Comparison of ENCODE assay signal across 8 mouse cellular contexts in the genomic region with DNA sequence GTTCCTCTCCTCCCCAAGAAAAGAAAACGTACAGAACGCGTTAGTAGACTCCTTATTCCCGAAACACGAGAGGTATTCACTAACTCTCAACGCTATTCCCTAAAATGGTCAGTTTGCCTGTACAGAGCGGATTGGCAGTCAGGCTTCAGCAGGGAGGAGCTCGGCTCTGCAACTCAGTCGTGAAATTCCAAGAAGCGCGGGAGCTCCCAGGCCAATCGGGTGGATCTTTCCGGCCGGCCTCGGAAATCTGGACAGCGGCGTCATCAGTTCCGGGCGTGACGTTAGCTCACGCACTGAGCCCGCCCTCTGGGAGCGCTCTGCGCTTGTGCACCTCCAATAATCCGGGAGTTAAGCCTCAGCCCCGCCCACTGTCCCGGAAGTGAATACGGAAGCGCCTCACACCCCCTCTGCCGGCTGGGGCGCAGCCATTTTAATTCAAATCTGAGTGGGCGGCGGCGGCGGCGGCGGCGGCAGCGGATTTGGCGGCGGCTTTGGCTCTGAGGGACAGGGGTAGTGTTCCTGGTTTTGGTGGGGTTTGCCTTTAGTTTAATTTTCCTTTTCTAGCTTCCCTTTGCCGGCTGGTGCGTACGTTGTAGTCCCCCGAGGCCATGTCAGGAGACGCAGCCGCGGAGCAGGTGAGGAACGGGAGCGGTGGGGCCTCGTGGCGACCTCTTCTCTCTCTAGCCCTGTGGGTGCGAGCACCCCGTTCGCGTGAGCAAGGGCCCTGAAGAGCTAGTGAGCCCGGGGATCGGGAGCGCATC. TPM values are rescaled to one million over a fixed set of nuclear protein-coding genes. Genes with fewer than 3 reads are reported as not detected.
A peak's percentile ranks its signal among the peaks of the same experiment; 100 is the strongest.
DNase-seq lines count a peak whose midpoint lies in the region; ATAC-seq lines count a peak whose summit lies in the region.

Gene Cstf3 (plus strand): TSS at position 456 of the 761 bp plus-strand sequence.

- H3K36me3 ChIP-seq in heart, embryonic 13.5 days, result peaks cover 3% of the 10 kb centered on the region
- H3K36me3 ChIP-seq in liver, embryonic 12.5 days, result peaks cover 6% of the 10 kb centered on the region
- no peaks in the 10 kb centered on the region for H3K36me3 ChIP-seq in stomach, embryonic 15.5 days

- H3K9me3 ChIP-seq in heart, embryonic 13.5 days, result no peaks in the 10 kb centered on the region
- no peaks in the 10 kb centered on the region for H3K9me3 ChIP-seq in liver, embryonic 12.5 days (replicated peaks)
- H3K9me3 ChIP-seq in stomach, embryonic 15.5 days, result no peaks in the 10 kb centered on the region

- H3K27me3 ChIP-seq in heart, embryonic 13.5 days (replicated peaks), result no peaks in the 10 kb centered on the region
- H3K27me3 ChIP-seq in liver, embryonic 12.5 days (replicated peaks), result no peaks in the 10 kb centered on the region
- no peaks in the 10 kb centered on the region for H3K27me3 ChIP-seq in stomach, embryonic 15.5 days (replicated peaks)

- peaks cover 2% of the 10 kb centered on the region for H3K4me1 ChIP-seq in brown adipose tissue, adult 24 weeks (ENCODE audit: control insufficient read depth, insufficient read depth, insufficient read length, low read length)
- peaks cover 35% of the 10 kb centered on the region for H3K4me1 ChIP-seq in heart, embryonic 13.5 days
- H3K4me1 ChIP-seq in liver, embryonic 12.5 days, result peaks cover 29% of the 10 kb centered on the region
- no peaks in the 10 kb centered on the region for H3K4me1 ChIP-seq in stomach, embryonic 15.5 days

- WGBS in heart, embryonic 13.5 days, result under 1% methylated on average over 59 of the region's 59 CpGs
- under 1% methylated on average over 59 of the region's 59 CpGs for WGBS in liver, embryonic 12.5 days (ENCODE audit: insufficient replicate concordance)
- WGBS in stomach, embryonic 15.5 days, result under 1% methylated on average over 55 of the region's 59 CpGs

- ATAC-seq in heart, embryonic 13.5 days (ENCODE audit: extremely low read depth, insufficient number of reproducible peaks, low FRiP score, low TSS enrichment), result peak; percentile 99
- peak; percentile 99 for ATAC-seq in liver, embryonic 12.5 days
- peak; percentile 99 for ATAC-seq in stomach, embryonic 15.5 days (ENCODE audit: insufficient read depth, low FRiP score, low read depth)

- peak within 1 kb of the TSS; percentile 84 for H3K4me2 ChIP-seq in heart, embryonic 13.5 days
- peak within 1 kb of the TSS; percentile 88 for H3K4me2 ChIP-seq in liver, embryonic 12.5 days
- peak within 1 kb of the TSS; percentile 66 for H3K4me2 ChIP-seq in stomach, embryonic 15.5 days

- DNase-seq in CD4-positive, CD25-positive, alpha-beta regulatory T cell, adult 2 months (ENCODE audit: low read depth, low spot score), result peak; percentile 98
- peak; percentile 81 for DNase-seq in fat pad, adult 2 months (ENCODE audit: extremely low read depth, low read depth, low spot score)
- peak; percentile 100 for DNase-seq in kidney, postnatal 10 days
- DNase-seq in natural killer cell, adult 2 months (ENCODE audit: low spot score in 2 of 2), result peak; percentile 95 to 97

- peak within 1 kb of the TSS; percentile 79 for H3K27ac ChIP-seq in brown adipose tissue, adult 24 weeks (replicated peaks; ENCODE audit: low read depth, low read length)
- H3K27ac ChIP-seq in heart, embryonic 13.5 days (replicated peaks), result peak within 1 kb of the TSS; percentile 92
- peak within 1 kb of the TSS; percentile 82 for H3K27ac ChIP-seq in liver, embryonic 12.5 days
- peak within 1 kb of the TSS; percentile 85 for H3K27ac ChIP-seq in stomach, embryonic 15.5 days

- H3K9ac ChIP-seq in heart, embryonic 13.5 days, result peak within 1 kb of the TSS; percentile 98
- peak within 1 kb of the TSS; percentile 84 for H3K9ac ChIP-seq in liver, embryonic 12.5 days
- H3K9ac ChIP-seq in stomach, embryonic 15.5 days, result peak within 1 kb of the TSS; percentile 77

- peak within 1 kb of the TSS; percentile 81 for H3K4me3 ChIP-seq in brown adipose tissue, adult 24 weeks (ENCODE audit: insufficient read depth, low read depth, low read length)
- H3K4me3 ChIP-seq in heart, embryonic 13.5 days, result peak within 1 kb of the TSS; percentile 93
- H3K4me3 ChIP-seq in liver, embryonic 12.5 days, result peak within 1 kb of the TSS; percentile 79
- peak within 1 kb of the TSS; percentile 90 for H3K4me3 ChIP-seq in stomach, embryonic 15.5 days (replicated peaks)

RNA-seq across cellular contexts. Expression of gene Cstf3, which starts in this region (rescaled TPM):
- 16.0 and 18.7 TPM in 2 replicates for polyA plus RNA-seq in brown adipose tissue, adult 24 weeks (2012; ENCODE audit: insufficient read depth, insufficient read length, missing spikeins)
- 49.2 and 56.3 TPM in 2 replicates for polyA plus RNA-seq in heart, embryonic 13.5 days (2015; fragmentation: Nextera tagmentation; extraction: Ambion mirVana)
- polyA plus RNA-seq in liver, embryonic 12.5 days (2016; fragmentation: Nextera tagmentation; extraction: Ambion mirVana), result 39.4 and 43.2 TPM in 2 replicates
- 63.1 and 66.8 TPM in 2 replicates for polyA plus RNA-seq in stomach, embryonic 15.5 days (2015; fragmentation: Nextera tagmentation; extraction: Ambion mirVana)

Comparison
In these comparisons a context has a peak if more than half of its experiments do, and no peak if none do; other contexts are left out.
1. Peak in every context shown above with its lines: DNase-seq, ATAC-seq, H3K4me3 ChIP-seq and H3K27ac ChIP-seq.